Comparison of ENCODE assay signal across 8 mouse cellular contexts in the genomic region with DNA sequence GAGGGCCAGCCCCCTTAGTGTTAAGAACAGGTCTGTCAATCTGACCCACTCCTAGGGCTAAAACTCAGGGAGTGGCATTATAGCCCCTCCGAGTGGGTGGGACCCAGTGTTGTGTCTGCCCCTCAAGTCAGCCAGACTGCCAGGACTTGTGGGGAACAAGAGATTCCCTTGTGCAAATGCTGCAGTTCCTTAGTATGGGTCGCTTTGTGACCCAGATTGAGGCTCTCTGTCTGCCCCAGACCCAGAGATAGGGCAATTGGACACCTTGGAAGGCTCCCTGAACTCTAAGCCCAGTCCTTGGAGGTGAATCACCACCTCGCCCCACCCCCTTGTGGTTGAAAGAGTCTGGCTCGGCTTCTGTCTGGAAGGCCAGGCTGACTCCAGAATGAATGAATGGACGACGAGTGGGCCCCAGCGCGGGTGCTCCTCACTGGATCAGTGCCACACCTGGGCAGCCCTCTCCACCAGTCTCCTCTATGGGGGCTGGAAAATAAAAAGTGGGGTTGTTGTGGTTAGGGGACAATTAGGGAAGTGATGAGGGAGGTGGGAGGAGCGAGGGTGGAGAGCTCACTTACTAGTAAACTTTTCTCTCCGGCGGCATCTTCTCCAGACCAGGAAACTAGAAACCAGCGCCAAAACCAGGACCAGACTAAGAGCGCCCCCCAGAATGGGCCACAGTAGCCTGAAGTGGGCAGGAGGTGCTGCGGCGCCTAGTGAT. TPM values are rescaled to one million over a fixed set of nuclear protein-coding genes. Genes with fewer than 3 reads are reported as not detected.
DNase-seq lines count a peak whose midpoint lies in the region; ATAC-seq and TF ChIP-seq lines count a peak whose summit lies in the region.

No protein-coding gene starts in this region.

- peak; percentile 75 for DNase-seq in testis, postnatal 10 days (ENCODE audit: low spot score)
- no peak for DNase-seq in testis, postnatal 14 days (ENCODE audit: low spot score)
- peak; percentile 80 for DNase-seq in gastrocnemius, adult 2 months
- DNase-seq in liver, embryonic 13.5 days, result no peak
- peak; percentile 33 to 49 for DNase-seq in natural killer cell, adult 2 months (ENCODE audit: low spot score in 2 of 2)

- peak overlapping the region; percentile 73 for H3K27ac ChIP-seq in brown adipose tissue, adult 24 weeks (replicated peaks; ENCODE audit: low read depth, low read length)
- peak overlapping the region; percentile 93 for H3K27ac ChIP-seq in gastrocnemius, adult 2 months
- H3K27ac ChIP-seq in hindbrain, embryonic 15.5 days (replicated peaks), result no peak overlapping the region
- no peak overlapping the region for H3K27ac ChIP-seq in liver, embryonic 13.5 days

- peaks cover 50% of the 10 kb centered on the region for H3K27me3 ChIP-seq in hindbrain, embryonic 15.5 days
- peaks cover 64% of the 10 kb centered on the region for H3K27me3 ChIP-seq in liver, embryonic 13.5 days

- ATAC-seq in hindbrain, embryonic 15.5 days (ENCODE audit: low FRiP score, low read depth), result no peak
- ATAC-seq in liver, embryonic 13.5 days (ENCODE audit: low read depth), result no peak
- no peak for ATAC-seq in activated CD4-positive, CD25-positive, alpha-beta regulatory T cell, adult 4 months

- H3K9ac ChIP-seq in hindbrain, embryonic 15.5 days, result no peak overlapping the region
- peak overlapping the region; percentile 67; the same call in 1 of the 2 replicates for H3K9ac ChIP-seq in liver, embryonic 13.5 days

- peak overlapping the region; percentile 94 for H3K4me2 ChIP-seq in hindbrain, embryonic 15.5 days
- peak overlapping the region; percentile 89 for H3K4me2 ChIP-seq in liver, embryonic 13.5 days

- intact Hi-C loops in gastrocnemius, adult 2 months (cut with DNase I), result loop anchor here (2.0 kb wide), 1 partner anchor 27 kb away; no protein-coding TSS in a partner anchor

- H3K4me1 ChIP-seq in brown adipose tissue, adult 24 weeks (ENCODE audit: control insufficient read depth, insufficient read depth, insufficient read length, low read length), result peaks cover 6% of the 10 kb centered on the region; the same call in 1 of the 2 replicates
- H3K4me1 ChIP-seq in hindbrain, embryonic 15.5 days (replicated peaks), result peaks cover 57% of the 10 kb centered on the region
- H3K4me1 ChIP-seq in liver, embryonic 13.5 days (replicated peaks), result peaks cover 58% of the 10 kb centered on the region

- H3K4me3 ChIP-seq in brown adipose tissue, adult 24 weeks (ENCODE audit: insufficient read depth, low read depth, low read length), result peak overlapping the region; percentile 81
- peak overlapping the region; percentile 78 for H3K4me3 ChIP-seq in gastrocnemius, adult 2 months
- peak overlapping the region; percentile 48 for H3K4me3 ChIP-seq in hindbrain, embryonic 15.5 days
- H3K4me3 ChIP-seq in liver, embryonic 13.5 days (replicated peaks), result peak overlapping the region; percentile 63

- no peaks in the 10 kb centered on the region for H3K9me3 ChIP-seq in hindbrain, embryonic 15.5 days
- H3K9me3 ChIP-seq in liver, embryonic 13.5 days (replicated peaks), result no peaks in the 10 kb centered on the region

- H3K36me3 ChIP-seq in hindbrain, embryonic 15.5 days, result no peaks in the 10 kb centered on the region
- no peaks in the 10 kb centered on the region for H3K36me3 ChIP-seq in liver, embryonic 13.5 days

- 16% methylated on average over 15 of the region's 15 CpGs for WGBS in hindbrain, embryonic 15.5 days
- WGBS in liver, embryonic 13.5 days (ENCODE audit: insufficient replicate concordance), result 10% methylated on average over 15 of the region's 15 CpGs

- peak; percentile 44 for TF ChIP-seq CTCF in gastrocnemius, adult 2 months (IDR thresholded peaks at IDR 0.05)

RNA-seq across cellular contexts. Expression of gene Tnfrsf12a, which starts 1.5 kb away (rescaled TPM):
- polyA plus RNA-seq in brown adipose tissue, adult 24 weeks (2012; ENCODE audit: insufficient read depth, insufficient read length, missing spikeins), result 20.5 and 40.5 TPM in 2 replicates
- total RNA-seq in gastrocnemius, adult 2 months (2021), result 10 to 100 TPM; 19.5 to 27.5 TPM
- polyA plus RNA-seq in hindbrain, embryonic 15.5 days (2015; fragmentation: Nextera tagmentation; extraction: Ambion mirVana), result 3.3 and 5.3 TPM in 2 replicates
- polyA plus RNA-seq in liver, embryonic 13.5 days (2015; fragmentation: Nextera tagmentation; extraction: Ambion mirVana), result 6.2 and 6.7 TPM in 2 replicates
- polyA plus RNA-seq in activated CD4-positive, CD25-positive, alpha-beta regulatory T cell, adult 4 months (2017; shearing (Covaris generic)), result 1 to 10 TPM; 5.6 to 6.5 TPM

RNA-seq across cellular contexts. Expression of gene Thoc6, which starts 2.0 kb away (rescaled TPM):
- polyA plus RNA-seq in brown adipose tissue, adult 24 weeks (2012; ENCODE audit: insufficient read depth, insufficient read length, missing spikeins), result 13.0 and 16.3 TPM in 2 replicates
- 1 to 10 TPM; 6.3 to 8.8 TPM for total RNA-seq in gastrocnemius, adult 2 months (2021)
- polyA plus RNA-seq in hindbrain, embryonic 15.5 days (2015; fragmentation: Nextera tagmentation; extraction: Ambion mirVana), result 40.5 and 43.5 TPM in 2 replicates
- 27.6 and 27.8 TPM in 2 replicates for polyA plus RNA-seq in liver, embryonic 13.5 days (2015; fragmentation: Nextera tagmentation; extraction: Ambion mirVana)
- polyA plus RNA-seq in activated CD4-positive, CD25-positive, alpha-beta regulatory T cell, adult 4 months (2017; shearing (Covaris generic)), result 10 to 100 TPM; 35.6 to 37.7 TPM

RNA-seq across cellular contexts. Expression of gene Hcfc1r1, which starts 2.3 kb away (rescaled TPM):
- 284 and 292 TPM in 2 replicates for polyA plus RNA-seq in brown adipose tissue, adult 24 weeks (2012; ENCODE audit: insufficient read depth, insufficient read length, missing spikeins)
- 100 to 1,000 TPM; 112 to 137 TPM for total RNA-seq in gastrocnemius, adult 2 months (2021)
- polyA plus RNA-seq in hindbrain, embryonic 15.5 days (2015; fragmentation: Nextera tagmentation; extraction: Ambion mirVana), result 127 and 138 TPM in 2 replicates
- polyA plus RNA-seq in liver, embryonic 13.5 days (2015; fragmentation: Nextera tagmentation; extraction: Ambion mirVana), result 21.6 and 21.9 TPM in 2 replicates
- 10 to 100 TPM; 62.9 to 71.5 TPM for polyA plus RNA-seq in activated CD4-positive, CD25-positive, alpha-beta regulatory T cell, adult 4 months (2017; shearing (Covaris generic))

RNA-seq across cellular contexts. Expression of gene Cldn6, which starts 3.3 kb away (rescaled TPM):
- polyA plus RNA-seq in brown adipose tissue, adult 24 weeks (2012; ENCODE audit: insufficient read depth, insufficient read length, missing spikeins), result not detected in 2 replicates
- total RNA-seq in gastrocnemius, adult 2 months (2021), result not detected
- polyA plus RNA-seq in hindbrain, embryonic 15.5 days (2015; fragmentation: Nextera tagmentation; extraction: Ambion mirVana), result 0.38 and 0.66 TPM in 2 replicates
- 0.68 and 1.3 TPM in 2 replicates for polyA plus RNA-seq in liver, embryonic 13.5 days (2015; fragmentation: Nextera tagmentation; extraction: Ambion mirVana)
- polyA plus RNA-seq in activated CD4-positive, CD25-positive, alpha-beta regulatory T cell, adult 4 months (2017; shearing (Covaris generic)), result not detected

RNA-seq across cellular contexts. Expression of gene Cldn9, which starts 8.1 kb away (rescaled TPM):
- not detected in 2 replicates for polyA plus RNA-seq in brown adipose tissue, adult 24 weeks (2012; ENCODE audit: insufficient read depth, insufficient read length, missing spikeins)
- total RNA-seq in gastrocnemius, adult 2 months (2021), result under 1 TPM; 0.15 to 0.17 TPM
- polyA plus RNA-seq in hindbrain, embryonic 15.5 days (2015; fragmentation: Nextera tagmentation; extraction: Ambion mirVana), result 1.2 and 1.8 TPM in 2 replicates
- polyA plus RNA-seq in liver, embryonic 13.5 days (2015; fragmentation: Nextera tagmentation; extraction: Ambion mirVana), result not detected in 2 replicates
- not detected for polyA plus RNA-seq in activated CD4-positive, CD25-positive, alpha-beta regulatory T cell, adult 4 months (2017; shearing (Covaris generic))

Comparison
In these comparisons a context has a peak if more than half of its experiments do, and no peak if none do; other contexts are left out.
1. DNase-seq: peak in testis, postnatal 10 days (single experiment), gastrocnemius, adult 2 months (single experiment) and natural killer cell, adult 2 months (2 of 2); none in testis, postnatal 14 days (single experiment) and liver, embryonic 13.5 days (single experiment).
2. H3K27ac ChIP-seq: peak in brown adipose tissue, adult 24 weeks (single experiment) and gastrocnemius, adult 2 months (single experiment); none in hindbrain, embryonic 15.5 days (single experiment) and liver, embryonic 13.5 days (single experiment).
3. Peak in every context shown above with its lines, with median percentiles within 50 percentile points of each other: H3K4me3 ChIP-seq.